Mouse (Mus musculus) megakaryocyte, embryonic 14.5 days (primary cell): ENCODE measurements around the gene Rnf123.

Experiments used
- FLI1 ChIP-seq: IDR thresholded peaks from 2 replicates; pipeline ENCODE4 v1.6.1; 2012; ENCODE audit warnings: low read length, inconsistent platforms, mixed read lengths
- GATA1 ChIP-seq: IDR thresholded peaks from 3 replicates; pipeline ENCODE4 v1.6.1; 2012; ENCODE audit warnings: mixed read lengths, low read length, inconsistent platforms, borderline replicate concordance

DNA sequence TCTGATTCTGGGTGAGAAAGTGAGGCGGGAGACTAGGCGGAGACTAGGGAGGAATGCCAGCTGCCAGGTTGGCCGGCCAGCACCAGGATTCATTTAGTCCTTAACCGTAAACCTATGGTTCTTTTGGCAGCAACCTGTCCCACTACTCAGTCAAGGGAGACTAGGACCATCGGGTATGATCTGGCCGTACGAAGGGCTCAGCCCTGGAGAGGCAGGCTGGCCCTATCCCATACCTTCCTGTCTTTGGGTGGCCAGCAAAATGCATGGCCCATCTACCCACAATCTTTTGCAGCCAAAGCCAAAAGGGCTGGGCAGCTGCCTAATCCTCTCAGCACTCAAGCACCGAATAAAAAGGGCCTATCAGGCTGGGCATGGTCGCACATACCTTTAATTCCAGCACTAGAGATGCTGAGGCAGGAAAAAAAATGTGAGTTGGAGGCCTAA lies 10.6 kb downstream of the Rnf123 start:
- TF ChIP-seq GATA1, result no peak
- no peak for TF ChIP-seq FLI1
